Mouse (Mus musculus) brain, embryonic 14.5 days (tissue): ENCODE data around the gene Safb. TPM values are rescaled to one million over a fixed set of nuclear protein-coding genes. Genes with fewer than 3 reads are reported as not detected.
"Not testable (repeated sequence)": the region's sequence is repeated elsewhere in the genome, so short reads cannot be mapped to it uniquely, and the experiment has no call there.

Experiments used
- DNase-seq: peaks from one replicate; pipeline ENCODE4 v3.0.0-alpha.2; 2011; ENCODE audit warnings: low read depth
- CTCF ChIP-seq: fragments of 200-500 bp; IDR thresholded peaks from 2 replicates; pipeline ENCODE4 v1.5.1; 2012; ENCODE audit warnings: inconsistent platforms, mild to moderate bottlenecking, moderate library complexity, borderline replicate concordance; ENCODE audit not compliant: insufficient read depth, insufficient read length; ENCODE audit errors: extremely low read depth
- POLR2A ChIP-seq: fragments of 200-500 bp; IDR thresholded peaks from 2 replicates; pipeline ENCODE4 v1.6.1; 2012; ENCODE audit warnings: mild to moderate bottlenecking, inconsistent platforms, borderline replicate concordance; ENCODE audit not compliant: poor library complexity, insufficient read depth, insufficient read length, severe bottlenecking; ENCODE audit errors: extremely low read depth
- polyA plus RNA-seq: library from polyadenylated mRNA; depleted of rRNA; stranded (reverse); fragments of >200 nt; gene quantifications from 2 replicates; pipeline ENCODE4 v1.2.3, GENCODE M21; 2012

Gene Safb
- polyA plus RNA-seq, 1 experiment, result 173 TPM

GRCm38 (mm10) chr17:56593527-56594271 is 9.1 kb downstream of the Safb start:
- no peak for DNase-seq
- TF ChIP-seq POLR2A, result no peak
- no peak for TF ChIP-seq CTCF

GRCm38 (mm10) chr17:56603186-56604069 is 18.8 kb downstream of the Safb start:
- TF ChIP-seq CTCF (no peak), POLR2A (no peak)
- DNase-seq, result peak; percentile 40

GRCm38 (mm10) chr17:56604070-56604380 is 19.4 kb downstream of the Safb start:
- TF ChIP-seq CTCF, result no peak
- no peak for TF ChIP-seq POLR2A
- no peak for DNase-seq

GRCm38 (mm10) chr17:56604422-56604821 is 19.8 kb downstream of the Safb start:
- no peak for DNase-seq
- TF ChIP-seq POLR2A (no peak), CTCF (no peak)

GRCm38 (mm10) chr17:56605431-56605830 is 20.8 kb downstream of the Safb start:
- TF ChIP-seq POLR2A (no peak), CTCF (no peak)
- no peak for DNase-seq

GRCm38 (mm10) chr17:56607521-56608062 is 23.0 kb downstream of the Safb start:
- TF ChIP-seq CTCF, result no peak
- no peak for TF ChIP-seq POLR2A
- no peak for DNase-seq

- no peak for DNase-seq
- no peak for TF ChIP-seq CTCF
- TF ChIP-seq POLR2A, result no peak
These were observed 24.1 kb downstream of the Safb start for GRCm38 (mm10) chr17:56608699-56609098.

GRCm38 (mm10) chr17:56609452-56610171 is 25.0 kb downstream of the Safb start, which contains the start of gene 2410015M20Rik:
Gene 2410015M20Rik, minus strand, starts transcription at chr17:56609771.
- DNase-seq, result peak; percentile 99
- peak; percentile 21; the same call in 1 of the 2 replicates for TF ChIP-seq POLR2A
- TF ChIP-seq CTCF, result peak; percentile 55; the same call in 1 of the 2 replicates

GRCm38 (mm10) chr17:56611323-56611722 is 26.7 kb downstream of the Safb start:
- no peak for TF ChIP-seq CTCF
- TF ChIP-seq POLR2A, result no peak
- no peak for DNase-seq

- DNase-seq, result no peak
- TF ChIP-seq CTCF, result no peak
- no peak for TF ChIP-seq POLR2A
These were observed 27.4 kb downstream of the Safb start for GRCm38 (mm10) chr17:56611861-56612564.

- not testable (repeated sequence) for DNase-seq
These were observed 27.9 kb downstream of the Safb start for GRCm38 (mm10) chr17:56612565-56612939.

GRCm38 (mm10) chr17:56613236-56613844 is 28.7 kb downstream of the Safb start, which contains the start of gene Rpl36:
Gene Rpl36, plus strand, starts transcription at chr17:56613416.
- peak; percentile 97 for DNase-seq
- peak; percentile 78; the same call in 1 of the 2 replicates for TF ChIP-seq POLR2A
- TF ChIP-seq CTCF, result peak; percentile 97

- not testable (repeated sequence) for DNase-seq
These were observed 29.3 kb downstream of the Safb start for GRCm38 (mm10) chr17:56613893-56614292.
